Mouse (Mus musculus) MN1 (cell line): ENCODE data around the gene Sox21.

Experiments
- DNase-seq: peaks from one replicate; pipeline ENCODE4 v3.0.0-alpha.2; 2016; ENCODE audit warnings: low spot score

Gene Sox21

GRCm38 (mm10) chr14:118236886-118237289 is at the start of gene Sox21:
TSS of gene Sox21 (minus strand) at chr14:118237030.
- DNase-seq, result no peak

DNA sequence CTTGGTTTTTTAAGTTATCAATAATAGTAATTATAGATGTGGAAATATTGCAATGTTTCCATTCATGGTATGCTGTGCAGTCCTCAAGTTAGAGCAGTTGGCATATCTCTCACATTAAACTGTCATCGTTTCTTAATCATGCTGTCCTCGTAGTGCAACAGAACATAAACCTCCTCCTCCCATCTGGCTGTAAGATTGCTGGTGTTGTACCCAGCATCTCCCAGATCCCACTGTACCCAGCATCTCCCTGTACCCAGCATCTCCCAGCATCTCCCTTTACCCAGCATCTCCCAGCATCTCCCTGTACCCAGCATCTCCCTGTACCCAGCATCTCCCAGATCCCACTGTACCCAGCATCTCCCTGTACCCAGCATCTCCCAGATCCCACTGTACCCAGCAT is 49.3 kb upstream of the Sox21 start:
- no peak for DNase-seq

GRCm38 (mm10) chr14:118282917-118283316 is 46.1 kb upstream of the Sox21 start:
- no peak for DNase-seq

- no peak for DNase-seq
Measured at GRCm38 (mm10) chr14:118282272-118282671, 45.4 kb upstream of the Sox21 start.

DNA sequence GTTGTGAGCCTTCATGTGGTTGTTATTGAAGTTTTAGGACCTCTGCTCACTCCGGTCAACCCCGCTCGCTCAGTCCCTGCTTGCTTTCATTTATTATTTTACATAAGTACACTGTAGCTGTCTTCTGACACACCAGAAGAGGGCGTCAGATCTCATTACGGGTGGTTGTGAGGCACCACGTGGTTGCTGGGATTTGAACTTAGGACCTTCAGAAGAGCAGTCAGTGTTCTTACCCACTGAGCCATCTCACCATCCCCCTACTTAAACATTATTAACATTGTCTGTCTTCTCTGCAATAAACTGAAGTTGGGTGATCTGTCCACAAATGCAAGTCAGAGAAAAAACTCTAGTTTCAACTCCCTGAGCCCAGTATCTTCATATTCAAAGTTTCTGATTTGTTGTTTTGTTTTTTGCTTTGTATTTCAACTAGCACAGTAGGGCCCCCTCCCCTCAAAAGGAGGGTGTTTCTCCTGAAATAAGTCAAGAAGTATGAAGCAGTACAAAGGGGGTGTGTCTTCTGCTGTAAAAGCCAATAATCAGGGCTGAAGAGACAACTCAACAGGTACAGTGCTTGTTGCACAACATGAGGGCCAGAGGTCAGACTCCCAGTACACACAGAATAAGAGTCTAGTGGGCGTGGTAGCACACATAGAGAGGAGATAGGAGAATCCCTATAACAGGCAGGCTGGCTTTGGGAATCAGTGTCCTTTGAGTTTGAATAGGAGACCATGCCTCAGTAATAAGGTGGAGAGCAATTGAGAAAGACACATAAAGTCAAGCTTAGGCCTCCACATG is 41.1 kb upstream of the Sox21 start:
- no peak for DNase-seq

DNA sequence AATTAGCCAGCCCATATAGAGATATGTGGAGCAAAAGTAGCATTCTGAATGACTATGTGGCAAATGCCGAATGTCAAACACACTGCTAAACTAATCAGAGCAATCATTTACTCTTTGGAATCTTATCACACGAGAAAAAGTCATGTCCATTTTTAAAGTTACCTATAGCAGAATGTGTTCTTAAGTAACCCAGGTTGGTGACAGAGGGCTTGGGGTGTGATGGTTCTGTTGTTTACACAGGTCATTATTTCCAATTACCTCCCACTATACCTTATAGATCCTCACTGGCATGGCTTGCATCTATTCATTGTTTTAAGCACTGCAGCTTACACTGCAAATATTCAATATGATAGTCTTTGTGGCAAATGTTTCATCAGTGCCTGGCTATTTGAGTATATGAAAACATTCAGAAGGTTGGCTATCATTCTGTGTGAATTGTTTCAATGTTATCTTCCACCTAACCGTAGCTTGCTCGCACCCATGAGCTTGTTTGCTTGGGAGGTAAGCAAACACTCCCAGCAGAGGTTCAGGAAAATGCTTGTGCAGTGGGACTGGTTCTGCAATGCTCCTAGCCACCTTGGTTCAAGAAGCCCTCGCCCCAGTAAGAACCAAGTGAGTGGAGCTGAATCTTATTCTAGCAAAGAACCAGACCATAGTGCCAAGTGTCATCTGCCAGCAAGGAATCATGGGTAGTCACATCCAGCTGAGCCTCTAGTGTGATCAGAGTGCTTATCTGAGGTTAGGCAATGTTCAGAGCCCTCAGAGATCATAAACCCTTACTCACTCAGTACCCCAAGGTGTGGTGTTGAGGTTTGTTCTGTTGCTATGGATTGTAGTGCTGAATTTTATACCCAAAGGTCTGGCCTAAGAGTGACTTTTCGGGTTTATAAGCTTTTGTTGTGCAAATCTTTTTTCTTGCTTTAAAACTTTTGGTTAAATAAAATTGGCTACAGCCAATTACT is 36.0 kb upstream of the Sox21 start:
- no peak for DNase-seq

DNA sequence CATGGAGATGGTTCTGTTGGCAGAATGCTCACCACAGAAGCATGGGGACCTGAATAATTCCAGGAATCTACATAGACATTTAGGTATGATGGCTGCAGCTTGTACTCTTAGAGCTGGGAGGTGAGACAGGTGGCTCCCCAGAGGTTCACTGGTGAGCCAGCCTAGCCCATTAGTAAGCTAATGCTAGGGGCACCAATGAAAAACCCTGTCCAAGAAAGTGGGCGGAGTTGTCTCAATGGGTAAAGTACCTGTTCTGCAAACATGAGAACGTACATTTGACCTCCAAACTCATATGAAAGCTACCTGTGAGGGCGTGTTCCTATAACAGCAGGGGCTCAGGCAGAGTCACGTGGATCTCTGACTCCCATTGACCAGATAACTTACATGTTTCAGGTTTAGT is 32.0 kb upstream of the Sox21 start:
- no peak for DNase-seq

DNA sequence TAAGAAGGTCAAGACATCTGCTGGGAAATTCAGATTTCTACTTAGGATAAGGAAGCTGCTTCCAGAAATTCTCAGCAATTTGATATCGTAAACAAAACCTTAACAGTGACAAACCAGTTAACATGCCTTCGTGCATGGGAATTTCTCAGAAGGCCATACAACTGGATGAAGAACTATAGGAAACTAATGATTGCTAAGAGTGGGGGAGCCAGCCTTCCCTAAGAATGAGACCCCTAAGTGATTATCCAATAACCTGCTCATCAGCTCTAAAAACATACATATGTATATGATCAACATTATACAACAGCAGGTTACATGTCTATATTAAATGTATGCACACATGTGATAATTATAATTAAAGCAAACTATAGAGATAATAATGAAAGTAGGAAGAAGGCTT is 29.8 kb upstream of the Sox21 start, which contains the start of gene Gm9376:
Gene Gm9376, plus strand, starts transcription at position 301 of the 400 bp plus-strand sequence.
- no peak for DNase-seq

- no peak for DNase-seq
Measured at GRCm38 (mm10) chr14:118253381-118253780, 16.6 kb upstream of the Sox21 start.

- no peak for DNase-seq
Measured at GRCm38 (mm10) chr14:118241416-118241815, 4.6 kb upstream of the Sox21 start.

DNA sequence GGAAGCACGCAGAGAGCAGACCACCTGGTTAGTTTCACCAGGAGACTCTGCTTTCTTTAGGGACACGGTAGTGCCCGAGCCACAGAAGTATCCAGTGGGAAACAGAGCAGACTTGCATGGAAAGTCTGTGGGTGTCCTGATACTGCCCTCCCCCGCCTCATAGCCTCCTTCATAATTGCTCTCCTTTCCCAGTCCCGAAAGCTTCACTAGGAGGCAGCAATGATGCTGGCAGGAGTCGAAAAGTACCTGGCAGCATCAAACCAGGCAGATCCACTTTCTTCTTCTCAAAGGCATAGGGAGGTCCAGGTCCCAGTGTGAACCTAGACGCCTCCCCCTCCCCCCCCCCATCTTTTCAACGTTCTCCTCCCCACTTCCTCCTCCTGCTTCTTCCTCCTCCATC is 2.5 kb upstream of the Sox21 start:
- DNase-seq, result no peak

DNA sequence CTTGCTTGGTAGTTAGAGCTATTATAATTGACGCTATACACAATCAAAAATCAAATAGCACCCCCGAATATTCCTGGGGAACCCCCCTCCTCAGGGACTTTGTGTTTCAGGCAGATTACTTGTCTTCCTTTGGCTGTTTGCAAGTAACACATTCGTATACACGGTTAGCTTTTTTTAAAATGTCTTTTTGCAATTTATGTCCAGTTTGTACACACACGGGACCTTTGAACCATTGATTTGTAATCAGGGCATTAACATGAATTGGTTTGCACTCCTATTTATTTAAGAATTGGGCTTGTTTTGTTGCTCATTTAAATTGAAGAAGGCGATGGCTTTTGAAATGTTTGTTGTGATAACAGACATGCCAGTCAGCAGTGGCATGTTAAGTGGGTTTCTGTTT is 956 bp upstream of the Sox21 start:
- no peak for DNase-seq

- no peak for DNase-seq
Measured at GRCm38 (mm10) chr14:118235973-118236885, 601 bp downstream of the Sox21 start.

DNA sequence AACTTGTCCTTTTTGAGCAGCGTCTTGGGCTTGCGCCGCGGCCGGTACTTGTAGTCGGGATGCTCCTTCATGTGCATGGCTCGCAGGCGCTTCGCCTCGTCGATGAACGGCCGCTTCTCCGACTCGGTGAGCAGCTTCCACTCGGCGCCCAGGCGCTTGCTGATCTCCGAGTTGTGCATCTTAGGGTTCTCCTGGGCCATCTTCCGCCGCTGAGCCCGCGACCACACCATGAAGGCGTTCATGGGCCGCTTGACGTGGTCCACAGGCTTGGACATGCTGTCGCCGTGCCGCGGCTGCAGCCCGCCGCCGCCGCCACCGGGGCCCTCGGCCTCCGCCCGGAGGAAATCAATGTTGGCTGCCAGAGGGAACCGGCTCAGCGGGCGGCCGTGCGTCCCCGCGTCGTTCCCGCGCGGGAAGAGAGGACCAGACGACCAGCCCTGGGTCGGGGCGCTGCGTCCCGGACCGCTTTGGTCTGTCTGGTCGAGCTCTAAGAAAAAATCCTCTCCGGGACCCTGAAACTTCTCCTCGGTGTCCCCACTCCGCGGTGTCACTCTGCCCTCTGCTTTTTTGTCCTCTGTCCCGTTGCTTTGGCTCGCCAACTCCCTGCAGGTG is 1.4 kb downstream of the Sox21 start:
- no peak for DNase-seq

- no peak for DNase-seq
Measured at GRCm38 (mm10) chr14:118234541-118235210, 2.2 kb downstream of the Sox21 start.

DNA sequence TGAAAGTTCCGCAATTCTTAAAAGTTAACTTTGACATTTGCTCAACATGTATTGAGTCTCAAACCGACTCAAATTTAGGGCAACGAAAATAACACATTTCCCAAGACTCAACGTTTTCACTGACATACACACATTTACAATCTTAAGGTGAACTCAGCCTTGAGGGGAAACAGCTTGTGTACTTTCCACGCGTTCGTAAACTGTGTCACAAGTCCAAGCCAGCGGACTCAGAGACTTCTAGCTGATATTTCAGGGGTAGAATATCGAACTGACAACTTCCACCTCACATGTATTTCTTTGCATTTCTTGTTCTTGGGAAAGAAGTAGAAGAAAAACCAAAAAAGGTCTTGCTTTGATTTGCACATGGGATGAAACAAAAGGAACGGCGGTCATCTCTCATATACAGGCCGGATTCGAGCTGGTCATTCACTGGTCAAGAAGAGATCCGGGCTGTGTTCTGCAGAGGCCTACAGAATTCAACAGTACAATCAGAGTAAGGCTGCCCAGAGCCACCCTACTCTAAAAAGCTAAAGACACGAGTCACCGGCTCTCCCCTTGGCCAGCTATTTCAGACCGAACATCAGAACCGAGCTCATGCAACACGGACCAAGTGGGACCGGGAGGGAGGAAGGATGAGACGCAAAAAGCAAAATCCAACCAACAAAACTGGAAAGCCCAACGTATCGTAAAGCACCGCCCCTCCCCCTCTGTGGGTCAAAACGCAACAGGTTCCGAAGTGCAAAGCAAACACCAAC is 2.9 kb downstream of the Sox21 start:
- no peak for DNase-seq

- DNase-seq, result no peak
Measured at GRCm38 (mm10) chr14:118232381-118232970, 4.4 kb downstream of the Sox21 start.

- DNase-seq, result no peak
Measured at GRCm38 (mm10) chr14:118226471-118227155, 10.2 kb downstream of the Sox21 start.

DNA sequence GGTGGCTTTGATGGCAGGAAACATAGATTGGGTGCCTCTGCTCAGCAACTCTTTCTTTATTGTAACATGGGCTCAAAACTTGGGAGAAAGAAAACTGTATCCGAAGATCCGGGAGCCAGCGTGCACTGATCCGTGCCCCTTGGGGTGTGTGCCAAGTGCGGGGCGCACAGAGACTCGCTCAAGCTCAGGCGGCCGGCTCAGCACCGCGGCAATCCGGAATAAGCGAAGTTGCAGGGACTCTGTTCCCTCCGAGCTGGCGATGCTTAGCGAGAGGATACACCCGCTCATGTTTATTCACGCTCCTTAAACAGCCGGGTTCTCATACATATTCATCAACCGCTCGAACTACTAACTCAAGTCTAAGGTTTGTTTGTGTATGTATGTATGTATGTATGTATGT is 10.9 kb downstream of the Sox21 start:
- DNase-seq, result no peak
